Mouse (Mus musculus) spleen, postnatal 10 days (tissue): ENCODE data around the gene Abraxas2.
A peak's percentile ranks its signal among the peaks of the same experiment; 100 is the strongest.

Source experiments
- DNase-seq, 2 experiments: peaks; one replicate each; pipeline ENCODE4 v3.0.0; 2021 to 2022; ENCODE audit warnings: low spot score in 2 of 2

Abraxas2 gene

GRCm38 (mm10) chr7:132859042-132859958 is at the start of gene Abraxas2:
TSS of gene Abraxas2 (plus strand) at chr7:132859225.
- DNase-seq, result peak; percentile 87 to 97

DNA sequence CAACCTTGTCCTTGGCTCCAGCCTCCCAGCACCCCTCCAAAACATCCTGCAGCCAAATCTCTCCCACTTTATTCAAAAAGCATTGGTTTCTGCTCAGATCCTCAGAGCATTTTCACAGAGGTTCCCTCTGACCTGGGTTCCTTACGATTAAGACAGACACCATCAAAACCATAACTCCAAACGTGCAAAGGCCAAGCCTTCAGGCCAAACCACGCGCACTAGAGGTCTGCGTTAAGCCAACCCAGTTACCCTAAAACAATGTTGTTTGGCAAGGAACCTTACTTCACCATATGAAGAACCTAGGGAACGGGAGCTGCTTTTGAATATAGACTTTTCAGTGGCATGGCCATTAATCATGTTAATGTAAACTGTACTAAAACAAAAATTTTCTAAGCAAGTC is 49.3 kb upstream of the Abraxas2 start:
- no peak for DNase-seq

DNA sequence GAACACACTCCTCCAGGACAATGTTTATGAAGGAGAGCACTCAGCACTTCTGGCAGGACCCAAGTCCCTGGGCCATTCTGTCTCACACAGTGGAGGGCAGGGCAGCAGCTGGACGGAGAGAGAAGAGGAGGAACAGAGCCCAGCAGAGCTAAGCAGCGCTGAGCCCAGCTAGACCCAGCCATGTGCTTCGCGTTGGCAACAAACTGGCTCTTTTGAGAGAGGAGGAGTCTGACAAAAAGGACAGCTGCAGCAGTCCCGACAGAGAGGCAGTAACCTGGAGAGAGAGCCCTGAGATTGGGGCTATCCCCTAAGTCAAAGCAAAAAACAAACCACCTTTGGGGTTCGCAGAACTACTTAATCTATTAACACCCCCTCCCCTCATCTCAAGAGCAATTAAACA is 48.7 kb upstream of the Abraxas2 start:
- peak in 1 of 2 experiments; percentile 46 for DNase-seq

GRCm38 (mm10) chr7:132810879-132811278 is 48.1 kb upstream of the Abraxas2 start:
- DNase-seq, result peak; percentile 96 to 97

DNA sequence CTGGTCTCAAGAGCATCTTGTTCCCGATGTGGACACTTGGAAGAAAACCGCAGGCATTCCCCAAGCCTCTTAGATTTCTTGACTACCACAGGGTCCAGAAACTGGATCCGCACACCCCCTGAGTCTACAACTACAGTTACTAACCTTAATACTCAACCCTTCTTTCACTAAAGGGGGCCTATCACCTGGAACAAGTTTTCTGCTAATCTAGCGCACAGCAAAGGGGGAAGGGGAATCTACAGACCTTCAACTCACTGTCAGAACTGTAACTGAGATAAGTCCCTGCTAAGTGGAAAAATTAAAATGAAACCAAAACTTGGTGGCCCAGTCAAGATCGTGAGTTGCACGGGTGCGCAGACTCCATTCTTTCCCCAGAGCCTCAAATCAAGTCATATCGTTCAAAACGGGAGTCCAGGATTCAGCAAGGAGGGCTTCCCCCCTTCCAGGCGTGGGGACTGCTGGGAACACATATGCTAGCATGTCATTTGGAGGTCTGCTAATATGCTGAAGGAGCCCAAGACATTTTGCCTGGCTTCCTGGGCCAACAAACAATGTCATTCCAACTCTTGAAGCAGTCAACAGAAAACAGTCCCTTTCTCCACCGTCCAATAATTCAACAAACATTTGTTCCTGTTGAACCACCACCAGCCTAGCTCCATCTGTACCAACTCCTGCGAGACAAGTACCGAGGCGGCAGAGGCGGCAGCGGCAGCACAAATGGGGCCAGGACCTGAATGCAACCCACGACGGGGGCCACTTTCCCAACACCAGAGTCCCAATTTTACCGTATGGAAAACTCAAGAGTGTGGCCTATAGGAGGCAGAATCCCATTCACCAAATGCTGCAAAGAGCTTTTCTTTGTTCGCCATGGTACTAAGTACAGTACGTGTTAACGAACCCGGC is 47.1 kb upstream of the Abraxas2 start:
- DNase-seq, result peak; percentile 56 to 65

GRCm38 (mm10) chr7:132812619-132813415 is 46.2 kb upstream of the Abraxas2 start:
- DNase-seq, result peak; percentile 71 to 80

GRCm38 (mm10) chr7:132813416-132814088 is 45.5 kb upstream of the Abraxas2 start, which contains the start of gene Fam53b:
TSS of gene Fam53b (minus strand) at chr7:132813886.
- peak; percentile 74 for DNase-seq

GRCm38 (mm10) chr7:132814089-132814450 is 45.0 kb upstream of the Abraxas2 start:
- no peak for DNase-seq

DNA sequence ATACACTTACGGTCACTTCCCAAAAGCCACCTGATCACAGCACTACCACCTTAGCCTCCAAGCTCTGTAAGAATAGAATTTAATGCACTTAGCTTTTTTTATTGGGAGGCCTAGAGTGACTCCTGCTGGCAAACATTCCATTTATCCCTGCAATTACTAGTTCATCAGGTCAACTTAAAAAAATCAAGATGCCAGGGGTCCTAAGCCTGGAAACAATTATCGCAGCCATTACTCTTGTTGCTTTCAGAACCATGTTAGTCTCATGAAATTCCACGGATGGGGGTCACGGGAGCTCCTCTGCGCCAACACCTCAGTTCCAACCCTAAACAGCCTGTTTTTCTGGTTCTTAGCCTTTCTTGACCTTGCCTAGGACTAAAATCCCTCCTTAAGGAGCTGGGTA is 43.9 kb upstream of the Abraxas2 start:
- no peak for DNase-seq

- DNase-seq, result no peak
Observed at GRCm38 (mm10) chr7:132816528-132816927, 42.5 kb upstream of the Abraxas2 start.

GRCm38 (mm10) chr7:132817056-132817455 is 42.0 kb upstream of the Abraxas2 start:
- DNase-seq, result no peak

- DNase-seq, result no peak
Observed at GRCm38 (mm10) chr7:132820692-132821091, 38.3 kb upstream of the Abraxas2 start.

DNA sequence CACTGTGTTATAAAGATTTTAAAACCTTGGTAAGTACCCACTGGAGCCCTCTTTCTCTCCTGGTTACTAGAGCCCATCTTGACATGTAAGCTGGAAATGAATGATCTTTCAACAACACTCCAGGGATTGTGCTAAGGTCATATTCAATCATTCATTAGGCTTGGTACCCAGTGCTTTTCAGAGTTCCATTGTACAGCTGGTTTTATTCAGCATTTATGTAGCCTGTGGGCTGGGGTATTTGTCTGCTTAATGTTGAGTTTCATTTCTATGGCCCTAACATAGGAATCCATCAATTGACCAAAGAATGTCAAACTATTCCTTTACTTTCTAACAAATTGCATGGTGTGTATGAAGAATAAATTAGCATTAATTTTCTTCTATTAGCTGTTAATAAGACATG is 35.2 kb upstream of the Abraxas2 start:
- no peak for DNase-seq

DNA sequence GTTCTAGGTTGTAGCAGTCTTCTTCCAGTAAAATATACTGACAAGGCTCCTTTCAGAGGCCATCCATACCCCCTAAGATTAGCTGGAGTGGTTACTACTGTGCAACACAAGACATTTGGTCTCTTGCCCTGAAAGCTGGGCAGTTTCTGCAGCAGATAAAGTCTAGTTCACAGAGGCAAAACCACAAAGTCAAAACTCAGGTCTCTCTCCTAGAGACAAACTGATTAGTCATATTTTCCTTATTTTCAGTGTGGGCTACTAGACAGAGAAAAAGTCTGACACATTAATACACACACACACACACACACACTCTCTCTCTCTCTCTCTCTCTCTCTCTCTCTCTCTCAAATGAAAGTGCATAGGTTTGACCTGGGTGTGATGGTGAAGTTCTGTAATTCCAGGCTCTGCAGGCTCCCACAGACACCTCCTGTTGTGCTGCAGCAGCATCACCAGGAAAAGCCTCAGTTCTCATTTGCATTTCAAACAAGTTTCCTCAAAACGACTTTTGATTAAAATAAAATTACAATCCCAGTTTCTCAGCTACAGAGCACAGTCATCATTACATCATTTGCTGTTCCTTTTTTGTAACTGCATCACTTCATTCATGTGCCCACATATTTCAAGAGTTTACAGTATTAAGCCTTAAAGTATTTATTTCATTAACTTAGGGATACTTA is 34.5 kb upstream of the Abraxas2 start:
- DNase-seq, result no peak

- DNase-seq, result no peak
Observed at GRCm38 (mm10) chr7:132830955-132831354, 28.1 kb upstream of the Abraxas2 start.

GRCm38 (mm10) chr7:132841287-132841686 is 17.7 kb upstream of the Abraxas2 start:
- DNase-seq, result no peak

DNA sequence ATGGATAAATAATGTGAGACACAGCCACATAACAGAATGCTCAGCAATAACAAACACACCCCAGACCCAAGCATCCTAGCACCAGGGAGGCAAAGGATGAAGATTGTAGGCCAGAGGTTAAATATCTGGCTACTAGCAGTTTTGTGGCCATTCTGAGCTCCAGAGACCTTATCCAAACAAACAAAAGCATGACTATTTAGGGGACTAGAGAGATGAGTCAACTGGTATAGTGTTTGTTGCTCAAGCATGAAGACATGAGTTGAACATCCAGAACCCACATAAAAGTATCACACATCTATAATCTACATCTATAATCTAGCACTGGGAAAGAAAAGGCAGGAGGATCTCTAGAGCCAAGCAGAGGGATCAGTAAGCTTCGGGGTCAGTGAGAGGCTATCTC is 16.6 kb upstream of the Abraxas2 start:
- DNase-seq, result no peak

DNA sequence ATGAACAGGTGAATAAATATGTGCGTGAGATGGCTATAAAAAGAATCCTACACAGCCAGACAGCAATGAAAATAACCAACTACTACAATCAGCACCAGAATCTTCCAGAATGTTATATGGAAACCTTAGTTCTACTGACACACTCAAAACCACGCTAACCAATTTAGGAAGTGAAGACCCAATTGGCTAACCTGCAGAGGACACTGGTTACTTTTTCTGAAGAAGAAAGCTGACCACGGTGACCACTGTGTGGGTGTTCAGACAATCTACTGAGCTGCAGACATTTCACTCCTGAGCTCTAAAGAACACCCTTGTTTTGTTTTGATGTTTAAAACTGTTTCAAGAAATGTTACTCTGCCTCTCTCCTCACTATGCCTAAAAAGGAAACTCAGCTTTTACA is 15.9 kb upstream of the Abraxas2 start:
- no peak for DNase-seq

DNA sequence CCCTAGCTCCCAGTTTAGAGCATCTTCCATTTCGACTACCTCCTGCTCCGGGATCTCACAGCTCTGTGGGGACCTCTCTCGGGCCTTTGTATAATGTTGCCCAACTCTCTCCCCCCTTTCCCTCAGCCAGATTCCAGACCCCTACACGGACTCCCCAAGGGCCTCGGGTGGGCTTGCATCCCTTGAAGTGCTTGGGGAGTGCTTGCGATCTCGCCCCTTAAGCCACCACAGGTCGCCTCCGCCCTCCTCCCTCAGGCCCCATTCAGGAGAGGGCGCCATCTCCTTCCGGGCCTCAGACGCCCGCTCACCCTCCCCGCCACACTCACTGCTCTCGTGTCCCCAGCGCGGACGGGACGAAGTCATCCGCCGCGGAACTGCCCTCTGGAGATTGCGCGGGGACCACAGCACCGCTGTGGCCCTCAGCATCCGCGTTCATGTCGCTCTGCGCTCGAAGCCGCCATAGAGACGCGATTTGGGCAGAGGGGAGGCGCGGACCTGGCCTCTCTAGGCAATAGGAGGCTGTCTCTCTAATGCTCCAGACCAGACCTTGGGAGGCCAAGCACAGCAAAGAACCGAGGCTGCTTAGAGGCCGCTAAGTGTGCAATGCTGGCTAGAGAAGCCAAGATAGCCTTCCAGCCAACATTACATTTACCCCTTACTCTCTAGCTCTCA is 6.7 kb upstream of the Abraxas2 start, which contains the start of gene Eef1akmt2:
Eef1akmt2 (minus strand) TSS at position 501 of the 672 bp plus-strand sequence.
- DNase-seq, result peak; percentile 78 to 84

DNA sequence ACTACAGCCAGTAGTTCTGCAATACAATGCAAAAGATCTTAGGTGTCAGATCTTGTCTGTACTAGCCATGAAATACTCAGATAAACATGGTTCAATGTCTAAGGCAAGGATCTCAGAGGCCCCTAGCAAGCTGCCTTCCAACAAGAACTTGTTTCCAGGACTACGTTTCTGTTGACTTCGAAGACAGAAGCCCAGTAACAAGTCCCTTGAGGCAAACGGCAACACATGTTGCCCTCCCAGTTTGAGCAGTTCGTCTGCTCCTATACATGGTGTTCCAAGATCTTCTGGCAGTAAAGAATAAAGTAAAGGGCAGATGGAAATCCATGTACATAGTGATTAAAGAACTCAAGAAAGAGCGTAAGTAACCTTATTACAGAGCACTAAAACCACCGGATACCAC is 5.7 kb upstream of the Abraxas2 start:
- DNase-seq, result no peak
